Mouse (Mus musculus) induced T-regulatory cell, adult 2 months (primary cell): ENCODE measurements around the gene Pfdn2.
"Not testable (repeated sequence)": the region's sequence is repeated elsewhere in the genome, so short reads cannot be mapped to it uniquely, and the experiment has no call there.

Experiments used
- DNase-seq: peaks from one replicate; pipeline ENCODE4 v3.0.0-alpha.2; 2012; ENCODE audit warnings: low read depth

The Pfdn2 gene

DNA sequence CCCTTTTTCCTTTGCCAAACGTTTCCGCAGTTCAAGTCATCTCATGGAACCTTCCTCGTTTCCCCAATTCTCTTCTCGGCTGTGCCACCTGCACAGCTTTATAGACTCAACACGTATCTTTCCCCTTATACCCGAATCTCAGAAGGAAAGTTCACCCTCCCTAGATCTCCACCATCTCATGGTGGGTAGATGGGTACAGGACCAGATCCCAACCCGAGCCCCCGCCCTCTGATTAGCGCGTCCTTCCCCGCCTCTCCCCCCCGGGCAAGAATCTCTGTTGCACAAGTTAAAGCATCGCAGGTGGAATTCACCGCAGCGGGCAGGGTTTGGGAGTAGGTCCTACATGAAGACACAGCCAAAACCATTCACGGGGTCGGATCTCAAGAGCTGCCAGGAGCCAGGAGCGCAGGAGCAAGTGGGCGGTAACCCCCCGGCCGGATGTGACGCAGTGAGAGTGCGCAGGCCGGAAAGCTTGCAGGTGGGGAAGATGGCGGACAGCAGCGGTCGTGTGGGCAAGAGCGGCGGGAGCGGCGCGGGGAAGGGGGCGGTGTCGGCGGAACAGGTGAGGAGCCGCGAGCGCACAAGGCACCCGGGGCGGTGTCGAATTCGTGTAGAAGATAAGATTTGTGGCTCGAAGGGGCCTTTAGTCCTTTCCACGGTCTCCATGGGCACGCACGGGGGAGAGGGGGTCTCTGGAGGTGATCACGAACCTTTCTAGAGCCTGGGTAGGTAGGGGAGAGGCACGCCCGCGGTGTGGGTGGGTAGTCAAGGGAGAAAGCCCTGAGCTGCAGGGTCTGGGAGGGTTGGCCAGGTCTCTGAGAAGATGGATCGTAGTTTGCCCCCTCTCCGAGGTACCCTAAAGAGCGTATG is at the start of gene Pfdn2, which contains the start of gene Nit1:
TSS of gene Pfdn2 (plus strand) at position 446 of the 870 bp plus-strand sequence.
TSS of gene Nit1 (minus strand) at position 422 of the 870 bp plus-strand sequence.
- DNase-seq = peak; percentile 95

GRCm38 (mm10) chr1:171298226-171298625 is 47.2 kb upstream of the Pfdn2 start:
- DNase-seq = no peak

GRCm38 (mm10) chr1:171306157-171306556 is 39.3 kb upstream of the Pfdn2 start:
- not testable (repeated sequence) for DNase-seq

DNA sequence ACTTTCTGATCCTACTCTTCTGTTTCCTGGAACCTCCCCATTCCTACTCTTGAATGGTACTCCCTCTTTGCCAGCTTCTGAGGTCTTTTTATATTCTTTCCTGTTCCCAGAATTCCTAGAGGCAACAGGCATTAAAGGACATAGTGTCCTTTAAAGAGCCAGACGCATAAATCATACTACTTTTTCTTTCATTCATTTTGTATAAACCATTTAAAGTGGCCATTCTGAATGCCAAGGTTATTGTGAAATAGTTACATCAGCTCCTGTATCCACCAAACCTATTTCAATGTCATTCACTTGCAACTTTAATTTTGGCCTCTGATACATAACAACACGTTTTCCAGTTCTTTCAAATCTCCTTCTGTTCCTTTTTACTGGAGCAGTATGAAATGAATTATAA is 36.1 kb upstream of the Pfdn2 start:
- no peak for DNase-seq

GRCm38 (mm10) chr1:171319748-171320147 is 25.7 kb upstream of the Pfdn2 start:
- DNase-seq = no peak

GRCm38 (mm10) chr1:171320151-171320550 is 25.3 kb upstream of the Pfdn2 start:
- no peak for DNase-seq

GRCm38 (mm10) chr1:171321415-171321814 is 24.1 kb upstream of the Pfdn2 start:
- peak; percentile 74 for DNase-seq

DNA sequence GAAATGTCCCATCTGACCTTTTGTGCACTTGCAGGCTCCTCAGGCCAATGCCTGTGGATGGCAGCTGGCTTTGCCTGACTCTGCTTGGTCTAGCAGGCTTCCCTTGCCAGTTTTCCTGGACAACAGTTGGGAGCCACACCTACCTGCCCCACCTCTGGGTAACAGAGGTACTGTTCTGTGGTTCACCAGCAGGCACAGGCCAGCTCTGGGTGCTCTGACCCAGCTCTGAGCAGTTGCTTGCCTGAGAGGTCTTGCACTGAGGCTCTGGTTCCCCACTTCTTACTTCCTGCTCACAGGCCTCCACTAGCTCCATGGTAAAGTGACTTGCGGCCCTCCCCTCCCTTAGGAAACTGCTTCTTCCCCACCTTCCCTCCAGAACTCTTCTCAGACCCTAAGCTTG is 23.5 kb upstream of the Pfdn2 start:
- peak; percentile 15 for DNase-seq

DNA sequence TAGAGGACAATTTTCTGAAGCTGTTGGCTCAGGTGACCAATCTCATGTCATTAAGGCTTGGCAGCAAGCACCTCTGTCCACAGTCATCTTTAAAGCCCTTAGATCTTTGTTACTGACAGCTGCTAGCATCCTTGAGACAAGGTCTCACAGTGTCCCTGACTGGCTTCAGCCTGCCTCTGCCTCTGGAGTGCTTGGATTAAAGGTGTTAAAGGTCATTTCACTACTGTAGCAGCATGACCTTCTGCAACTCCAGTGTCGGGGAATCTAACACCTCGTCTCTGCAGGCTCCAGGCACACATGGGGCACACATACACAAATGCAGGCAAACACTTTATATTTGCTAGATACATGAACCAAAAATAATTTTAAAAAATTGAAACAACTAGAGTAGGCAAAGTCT is 19.9 kb upstream of the Pfdn2 start:
- DNase-seq = no peak

DNA sequence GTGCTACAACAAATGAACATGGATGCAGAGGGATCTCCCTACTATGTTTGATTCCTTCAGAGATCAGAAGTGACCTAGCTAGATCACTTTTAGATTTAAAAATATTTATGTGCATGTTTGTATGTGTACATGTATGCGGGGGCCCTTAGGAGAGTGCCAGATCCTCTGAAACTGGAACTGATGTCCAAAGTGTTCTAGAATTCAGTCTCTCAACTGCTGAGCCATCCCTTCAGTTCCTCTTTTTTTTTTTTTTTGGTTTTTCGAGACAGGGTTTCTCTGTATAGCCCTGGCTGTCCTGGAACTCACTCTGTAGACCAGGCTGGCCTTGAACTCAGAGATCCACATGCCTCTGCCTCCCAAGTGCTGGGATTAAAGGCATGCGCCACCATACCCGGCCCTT is 18.9 kb upstream of the Pfdn2 start:
- not testable (repeated sequence) for DNase-seq

- no peak for DNase-seq
Measured at GRCm38 (mm10) chr1:171328244-171328643, 17.2 kb upstream of the Pfdn2 start.

DNA sequence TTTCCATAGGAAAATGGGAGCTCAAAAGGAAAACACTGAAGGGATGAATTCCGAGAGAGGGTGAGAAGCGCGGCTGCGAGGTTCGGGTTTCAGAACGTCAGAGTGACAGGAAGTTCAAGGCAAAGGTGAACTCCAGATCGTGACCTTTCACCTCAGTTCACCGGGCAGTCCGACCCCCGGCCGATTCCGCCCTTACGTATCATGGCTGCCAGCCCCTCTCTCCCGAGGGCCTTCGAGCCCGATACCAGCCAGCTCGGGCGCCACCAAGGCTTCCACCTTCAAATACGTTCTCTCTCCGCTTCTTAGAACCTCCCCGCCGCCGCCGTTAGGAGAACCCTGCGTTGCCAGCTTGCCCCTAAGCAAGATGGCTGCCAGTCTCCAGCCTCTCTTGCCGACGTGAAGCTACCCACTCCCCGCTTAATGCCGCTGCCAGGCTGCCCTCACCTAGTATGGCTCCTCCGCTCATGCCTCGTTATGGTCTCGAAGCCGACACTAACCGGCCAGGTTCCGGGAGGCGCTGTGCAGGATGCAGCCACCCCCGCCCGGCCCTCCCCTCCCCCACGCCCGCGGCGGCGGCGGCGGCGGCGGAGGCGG is 16.5 kb upstream of the Pfdn2 start, which contains the start of gene Dedd:
TSS of gene Dedd (plus strand) at position 307 of the 594 bp plus-strand sequence.
- peak; percentile 95 for DNase-seq

DNA sequence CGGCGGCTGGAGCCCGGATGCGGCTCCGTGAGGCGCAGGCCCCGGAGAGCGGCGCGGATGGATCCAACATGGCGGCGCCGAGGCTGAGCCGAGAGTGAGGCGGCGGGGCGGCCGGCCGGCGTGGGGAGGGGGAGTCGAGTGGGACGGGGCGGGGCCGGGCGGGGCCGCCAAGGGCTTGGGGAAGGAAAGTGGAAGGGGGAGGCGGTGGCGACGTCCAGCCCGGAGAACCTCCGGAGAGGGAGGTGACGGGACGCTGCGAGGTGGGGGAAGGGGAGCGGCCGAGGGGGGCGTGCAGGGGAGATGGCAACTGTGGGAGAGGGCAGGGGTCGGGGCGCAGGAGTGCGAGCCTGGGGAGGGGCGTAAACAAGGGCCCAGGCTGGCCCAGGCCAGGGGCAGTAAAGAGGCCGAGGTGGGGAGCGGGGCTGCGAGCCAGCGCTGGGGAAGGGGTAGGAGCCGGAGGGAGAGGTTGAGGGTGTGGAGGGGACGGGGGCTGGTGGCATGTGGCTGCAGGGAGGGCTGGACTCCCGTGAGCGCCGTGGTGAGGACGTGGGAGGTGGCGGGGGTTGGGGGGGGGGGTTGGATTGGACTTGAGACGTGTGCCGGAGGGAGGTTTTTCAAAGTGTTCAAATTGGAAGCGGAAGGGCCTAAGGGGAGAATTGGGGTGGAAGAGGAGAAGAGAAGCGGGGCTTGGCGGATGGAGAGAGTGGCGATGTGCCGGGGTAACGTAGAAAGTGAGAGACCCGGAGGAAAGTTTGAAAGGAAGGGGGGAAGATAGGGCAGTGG is 15.8 kb upstream of the Pfdn2 start:
- DNase-seq = no peak

- DNase-seq = peak; percentile 58
Measured at GRCm38 (mm10) chr1:171330216-171330560, 15.3 kb upstream of the Pfdn2 start.

DNA sequence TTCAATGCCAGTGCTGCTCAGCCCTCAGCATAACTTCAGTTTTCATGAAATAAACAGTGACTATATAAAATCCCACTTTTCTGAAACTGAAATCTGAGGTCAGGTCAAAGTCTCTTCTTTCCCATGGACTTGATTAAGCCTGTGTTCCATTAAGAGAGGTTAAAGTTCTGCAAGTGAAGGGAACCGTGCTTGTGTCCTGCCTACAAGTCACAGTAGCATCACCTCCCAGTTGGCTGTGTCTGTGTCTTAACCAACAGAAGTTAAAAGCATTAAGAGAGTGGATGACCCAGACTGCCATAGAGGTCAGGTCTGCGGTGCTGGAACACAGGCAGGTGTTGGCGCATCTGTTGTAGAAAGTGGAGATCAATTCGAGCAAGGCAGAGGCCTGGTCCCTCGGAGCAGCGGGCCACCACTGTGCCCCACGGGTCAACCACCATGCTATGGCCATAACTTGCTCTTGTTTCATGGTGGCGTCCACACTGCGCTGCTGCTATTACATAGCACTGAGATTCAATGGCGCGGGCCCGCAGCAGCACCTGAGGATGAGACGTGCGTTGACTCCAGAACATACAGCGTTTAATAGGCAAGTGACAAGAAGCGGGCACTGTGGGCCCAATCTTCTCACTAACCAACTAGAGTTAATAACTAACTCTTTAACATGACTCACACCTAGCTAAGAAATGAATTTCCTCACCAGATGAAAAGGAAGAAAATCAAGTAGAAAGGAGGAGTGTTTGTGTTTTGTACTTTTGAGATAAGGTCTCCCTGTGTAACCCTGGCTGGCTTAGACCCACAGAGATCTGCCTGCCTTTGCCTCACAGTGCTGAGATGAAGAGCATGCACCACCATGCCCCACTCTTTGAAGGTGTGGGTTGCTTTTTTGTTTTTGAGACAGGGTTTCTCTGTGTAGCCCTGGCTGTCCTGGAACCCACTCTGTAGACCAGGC is 2.9 kb upstream of the Pfdn2 start:
- no peak for DNase-seq

GRCm38 (mm10) chr1:171343922-171344677 is 1.4 kb upstream of the Pfdn2 start:
- DNase-seq = peak; percentile 46

DNA sequence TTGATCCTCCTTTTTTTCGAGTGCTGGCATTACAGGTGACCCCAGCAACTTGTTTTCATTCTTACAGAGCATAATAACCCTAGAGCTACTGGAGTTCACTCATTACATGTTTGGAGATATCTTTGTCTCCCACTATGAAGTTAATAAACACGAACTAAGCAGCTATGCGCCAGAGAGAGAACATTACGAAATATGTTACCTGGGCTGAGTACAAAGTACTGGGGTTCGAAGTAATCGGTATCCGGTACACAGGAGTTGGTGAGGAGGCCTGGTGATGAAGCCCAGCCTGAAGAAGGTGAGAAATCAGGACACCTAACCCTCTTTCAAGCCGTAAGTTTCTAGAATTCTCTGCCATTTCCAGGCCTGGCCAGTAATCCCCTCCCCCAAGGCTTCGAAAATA is 755 bp upstream of the Pfdn2 start:
- DNase-seq = no peak

- peak; percentile 58 for DNase-seq
Measured at GRCm38 (mm10) chr1:171346095-171346450, 603 bp downstream of the Pfdn2 start.

GRCm38 (mm10) chr1:171348665-171349064 is 3.2 kb downstream of the Pfdn2 start:
- no peak for DNase-seq

DNA sequence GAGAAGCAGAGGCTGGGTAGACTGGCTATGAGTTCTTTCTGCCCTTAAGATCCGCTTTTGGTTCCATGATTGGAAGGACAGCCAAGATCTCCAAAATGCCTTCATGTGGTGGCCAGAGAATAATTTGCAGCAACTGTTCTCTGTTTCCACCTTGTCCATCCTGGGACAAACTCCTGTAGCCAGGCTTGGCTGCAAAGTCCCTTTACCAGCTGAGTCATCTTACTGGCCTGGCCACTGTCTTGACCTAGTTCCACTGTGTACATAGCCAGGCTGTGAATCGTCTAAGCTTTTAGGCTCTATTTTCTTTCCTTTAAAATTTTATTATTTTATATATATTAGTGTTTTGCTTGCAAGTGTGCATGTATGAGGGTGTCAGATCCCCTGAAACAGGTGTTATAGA is 3.7 kb downstream of the Pfdn2 start:
- no peak for DNase-seq
